Mouse (Mus musculus) C2C12 (cell line): ENCODE measurements at regions not wholly inside any gene's neighbourhood (a gene's known extent, or its start where the extent isn't known, plus 50 kb on each side); places are given as distances from the start of the nearest gene placed in this dataset.

Experiments used
- CTCF ChIP-seq: IDR thresholded peaks from one replicate; pipeline ENCODE4 v1.5.1; 2011; ENCODE audit not compliant: control insufficient read depth, insufficient read depth, insufficient read length
- MAX ChIP-seq: IDR thresholded peaks from one replicate; pipeline ENCODE4 v1.6.1; 2011; ENCODE audit warnings: mild to moderate bottlenecking, control low read depth

- TF ChIP-seq CTCF (no peak), MAX (no peak)
Observed at GRCm38 (mm10) chr7:69584516-69584915, 782.0 kb downstream of the Nr2f2 start.
